Mouse (Mus musculus) kidney, postnatal 10 days (tissue): ENCODE data around the gene Nmnat2.
A peak's percentile ranks its signal among the peaks of the same experiment; 100 is the strongest.

Experiments
- DNase-seq: peaks from one replicate; pipeline ENCODE4 v3.0.0; 2021; ENCODE audit warnings: mixed read lengths

Gene Nmnat2

GRCm38 (mm10) chr1:153021034-153021638 lies 66.3 kb downstream of the Nmnat2 start:
- no peak for DNase-seq

DNA sequence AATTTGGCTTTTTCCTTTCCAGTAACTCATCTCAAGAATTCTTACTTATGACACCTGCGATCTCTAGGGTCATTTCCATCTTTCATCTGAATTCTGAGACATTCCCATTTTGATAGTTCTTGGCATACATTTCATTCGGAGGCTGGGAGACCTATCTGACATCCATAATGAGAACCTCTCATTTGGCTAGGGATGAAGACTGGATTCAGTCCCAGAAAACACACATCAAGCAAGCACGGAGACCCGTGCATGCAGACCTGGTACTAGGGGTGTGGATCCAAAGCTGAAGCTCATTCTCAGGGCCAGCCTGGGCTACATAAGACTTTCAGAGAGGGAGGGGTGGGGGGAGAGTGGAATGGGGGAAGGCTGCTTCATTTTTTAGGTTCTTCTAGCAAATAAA lies 68.2 kb downstream of the Nmnat2 start:
- no peak for DNase-seq

- DNase-seq = no peak
Observed at GRCm38 (mm10) chr1:153023875-153024274, 69.1 kb downstream of the Nmnat2 start.

- DNase-seq = no peak
Observed at GRCm38 (mm10) chr1:153024453-153024852, 69.7 kb downstream of the Nmnat2 start.

DNA sequence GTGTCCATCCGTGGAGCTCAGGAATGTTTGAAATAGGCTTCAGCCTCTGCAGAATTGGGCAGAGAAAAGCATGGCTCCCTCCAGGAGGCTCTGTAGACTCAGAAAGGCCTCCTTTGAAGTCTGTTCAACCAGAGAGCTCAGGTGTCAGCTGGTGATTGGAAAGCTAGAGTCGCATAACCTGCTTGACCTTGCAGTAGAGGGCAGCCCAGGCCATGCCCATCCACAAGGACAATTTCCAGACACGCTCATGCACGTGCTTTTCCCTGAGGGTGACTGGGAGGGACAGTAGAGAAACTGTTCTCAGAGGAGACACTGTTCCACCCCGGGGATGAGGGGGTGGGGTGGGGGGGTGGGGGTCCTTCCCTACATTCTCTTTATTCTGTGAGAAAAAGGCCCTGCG lies 76.6 kb downstream of the Nmnat2 start:
- DNase-seq = no peak

- no peak for DNase-seq
Observed at GRCm38 (mm10) chr1:153031954-153032353, 77.2 kb downstream of the Nmnat2 start.

DNA sequence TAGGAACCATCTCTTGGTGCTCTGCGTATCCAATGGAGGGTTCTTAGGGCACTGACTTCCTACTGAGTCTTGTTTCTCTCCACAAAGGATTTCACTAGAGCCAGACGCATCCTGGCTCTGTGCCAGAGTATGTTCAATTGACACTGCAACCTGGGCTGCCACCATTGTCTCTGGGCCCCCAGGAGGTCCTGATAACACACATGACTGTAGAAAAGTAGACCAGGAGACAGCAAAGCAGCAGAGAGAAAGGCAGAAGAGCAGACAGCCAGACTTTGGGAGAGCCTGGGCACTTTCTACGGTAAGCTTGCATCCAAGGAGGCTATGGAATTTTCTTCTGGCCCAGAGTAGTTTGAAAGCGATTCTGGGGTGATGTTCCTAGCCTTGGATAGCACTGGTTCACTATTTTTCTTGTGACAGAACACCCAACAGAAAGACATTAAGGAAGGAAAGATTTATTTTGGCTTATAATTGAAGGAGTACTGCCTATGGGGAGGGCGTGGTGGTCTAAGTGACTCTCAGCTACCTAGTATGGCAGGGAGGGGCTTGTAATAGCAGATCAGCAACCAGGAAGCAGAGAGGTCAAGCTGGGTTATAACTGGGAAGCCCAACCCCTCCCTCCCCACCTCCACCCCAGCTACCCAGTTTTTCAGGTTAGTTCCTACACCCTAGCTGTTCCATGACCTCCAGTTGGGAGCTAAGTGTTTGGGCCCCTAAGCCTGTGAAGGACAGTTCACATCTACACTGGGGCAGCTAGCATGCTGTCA lies 78.5 kb downstream of the Nmnat2 start:
- DNase-seq = no peak

- no peak for DNase-seq
Observed at GRCm38 (mm10) chr1:153034064-153034463, 79.3 kb downstream of the Nmnat2 start.

- peak; percentile 79 for DNase-seq
Observed at GRCm38 (mm10) chr1:153035328-153035944, 80.6 kb downstream of the Nmnat2 start.

DNA sequence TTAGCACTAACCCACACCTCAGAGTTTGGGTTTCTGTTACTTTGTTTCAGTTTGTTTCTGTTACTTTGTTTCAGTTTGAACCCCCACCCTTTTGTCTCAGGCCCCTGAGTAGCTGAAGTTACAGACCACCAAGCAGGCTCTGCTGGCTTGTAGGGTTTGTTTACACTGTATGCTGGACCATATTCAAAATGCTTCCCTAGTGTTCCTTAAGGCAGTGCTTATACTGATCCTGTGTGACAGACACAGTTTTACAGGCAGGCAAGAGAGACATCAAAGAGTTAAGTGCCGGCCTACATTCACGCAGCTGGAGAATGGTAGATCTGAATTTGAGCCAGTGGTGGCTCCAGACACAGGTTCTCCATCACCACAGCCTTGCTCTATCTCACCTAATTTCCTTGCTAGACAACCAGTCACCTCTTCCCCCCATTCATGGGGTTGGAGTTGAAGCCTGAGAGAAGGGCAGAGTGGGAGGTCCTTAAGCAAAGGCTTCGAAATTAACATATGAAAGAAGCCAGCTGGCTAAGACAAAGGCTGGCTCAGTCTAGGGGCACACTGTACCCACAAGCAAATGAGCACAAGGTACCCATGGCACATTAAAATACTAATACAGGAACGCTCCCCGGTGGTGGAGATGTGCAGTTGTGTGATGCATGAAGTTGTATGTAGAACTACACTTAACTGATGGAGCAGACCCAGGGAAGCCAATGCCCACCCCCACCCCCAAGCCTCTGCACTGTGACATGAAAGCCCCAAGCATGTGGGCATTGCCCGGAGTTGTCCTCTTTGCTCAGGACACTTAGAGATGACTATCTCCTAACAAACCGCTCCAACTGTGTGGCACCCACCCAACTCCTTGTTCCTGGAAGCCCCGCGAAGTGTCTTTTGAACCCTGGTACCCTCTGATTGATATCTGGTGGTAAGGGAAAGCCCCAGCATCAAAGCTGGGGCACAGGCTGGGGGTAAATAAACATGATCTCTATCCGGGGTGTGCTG lies 82.9 kb downstream of the Nmnat2 start:
- no peak for DNase-seq

- peak; percentile 27 for DNase-seq
Observed at GRCm38 (mm10) chr1:153040091-153040490, 85.3 kb downstream of the Nmnat2 start.

DNA sequence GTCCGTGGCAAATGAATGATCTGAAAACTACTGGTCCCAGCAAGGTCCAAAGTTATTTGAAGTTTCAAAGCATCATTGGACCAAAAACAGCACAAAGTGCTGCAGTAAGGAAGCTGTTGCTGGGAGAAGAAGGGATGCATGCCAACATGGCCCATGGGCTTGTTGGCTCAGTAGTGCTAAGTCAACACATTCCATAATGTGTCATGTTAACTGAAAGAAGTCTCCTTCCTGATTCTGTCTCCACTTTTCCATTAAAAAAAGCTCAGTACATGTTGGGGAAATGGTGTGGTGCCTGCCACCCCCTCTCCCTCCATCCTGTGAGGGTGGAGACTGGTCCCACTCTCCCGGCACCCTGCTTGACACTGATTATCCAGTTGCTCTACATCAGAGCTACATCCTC lies 86.3 kb downstream of the Nmnat2 start:
- no peak for DNase-seq

- DNase-seq = no peak
Observed at GRCm38 (mm10) chr1:153042318-153042717, 87.5 kb downstream of the Nmnat2 start.

DNA sequence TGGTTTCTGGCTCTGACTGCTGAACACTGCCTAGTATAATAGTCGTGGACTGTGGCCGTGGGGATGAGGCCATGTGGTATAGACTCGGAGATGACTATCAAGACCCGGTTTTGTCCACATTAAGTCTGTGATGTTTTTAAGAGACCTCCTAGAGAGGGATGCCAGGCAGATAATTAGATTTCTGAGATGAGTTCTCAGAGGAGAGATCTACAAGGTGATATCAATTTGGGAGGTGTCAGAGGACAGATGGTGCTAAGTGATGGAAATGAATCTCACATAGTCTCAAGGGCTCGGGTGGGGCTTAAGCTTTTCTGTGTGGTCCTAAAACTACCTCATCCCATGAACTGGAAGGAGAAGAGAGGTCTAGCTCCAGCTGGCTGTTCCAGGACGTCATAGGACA lies 88.5 kb downstream of the Nmnat2 start:
- DNase-seq = no peak

DNA sequence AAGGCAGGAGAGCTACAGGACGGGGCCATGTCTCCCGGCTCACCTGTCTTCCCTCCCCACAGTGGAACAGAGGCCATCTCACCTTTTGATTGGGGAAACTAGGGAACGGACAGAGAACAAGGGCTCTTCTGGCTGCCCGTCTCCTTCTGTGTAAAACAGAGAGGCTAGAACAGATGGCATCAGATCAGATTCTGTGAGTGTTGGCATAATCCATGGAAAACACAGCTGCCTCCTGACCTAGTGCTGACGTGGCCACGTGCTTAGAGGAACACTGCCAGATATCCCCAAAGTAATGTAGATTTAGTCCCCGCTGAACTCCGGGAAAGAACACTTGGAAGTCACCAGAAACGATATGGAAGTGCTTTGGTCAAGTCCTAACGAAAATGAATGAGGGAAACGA lies 90.6 kb downstream of the Nmnat2 start:
- no peak for DNase-seq

DNA sequence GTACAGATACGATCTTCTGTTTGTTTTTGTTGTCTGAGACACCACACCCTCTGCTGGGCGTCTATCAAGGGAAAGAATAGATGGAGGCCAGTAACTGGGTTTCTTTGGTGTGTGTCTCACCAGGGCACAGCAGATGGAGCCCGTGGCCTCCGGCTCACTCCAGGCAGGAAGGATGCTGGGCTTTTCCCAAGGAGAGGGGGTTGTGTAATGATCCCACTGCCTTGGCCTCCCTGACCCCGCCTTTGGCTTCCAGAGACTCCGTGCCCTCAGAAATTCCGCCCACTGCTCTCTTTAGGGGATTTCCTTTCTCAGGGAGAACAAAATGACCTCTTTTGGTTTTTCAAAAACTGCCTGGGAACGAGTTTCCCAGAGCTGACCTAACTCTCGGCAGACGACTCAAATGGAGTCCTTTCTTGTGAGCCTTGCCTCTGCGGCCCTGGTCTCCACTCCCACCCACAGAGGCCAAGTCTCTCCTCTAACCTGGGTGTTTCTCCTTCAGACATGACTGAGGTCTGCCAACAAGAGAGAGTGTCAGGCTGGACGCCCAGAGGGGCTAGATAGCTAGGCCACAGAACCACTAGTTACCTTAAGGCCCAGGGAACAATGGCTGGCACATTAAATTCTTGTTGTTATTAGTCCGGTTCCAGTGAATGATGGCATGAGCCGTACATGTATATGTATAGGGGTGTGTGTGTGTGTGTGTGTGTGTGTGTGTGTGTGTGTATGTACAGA lies 93.5 kb downstream of the Nmnat2 start:
- DNase-seq = peak; percentile 77

DNA sequence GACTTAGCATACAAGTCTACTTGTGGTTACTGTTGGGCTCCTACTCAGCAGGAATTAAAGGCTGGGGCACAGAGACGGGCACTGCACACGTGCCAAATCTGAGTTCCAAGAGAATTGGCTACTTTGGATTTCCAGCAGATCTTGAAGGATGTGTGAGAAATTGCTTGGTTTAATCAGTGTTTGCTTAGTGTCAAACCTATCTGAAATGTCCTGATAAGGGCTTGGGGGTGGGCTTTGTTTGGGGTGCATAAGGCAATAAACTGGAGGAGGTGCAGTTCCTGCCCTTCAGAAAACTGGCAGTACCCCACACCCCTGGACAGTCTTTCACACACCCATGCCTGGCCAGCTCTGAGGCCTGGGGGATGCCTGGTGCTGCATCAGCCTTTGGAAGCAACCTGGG lies 94.7 kb downstream of the Nmnat2 start:
- no peak for DNase-seq

- DNase-seq = no peak
Observed at GRCm38 (mm10) chr1:153051474-153051873, 96.7 kb downstream of the Nmnat2 start.

DNA sequence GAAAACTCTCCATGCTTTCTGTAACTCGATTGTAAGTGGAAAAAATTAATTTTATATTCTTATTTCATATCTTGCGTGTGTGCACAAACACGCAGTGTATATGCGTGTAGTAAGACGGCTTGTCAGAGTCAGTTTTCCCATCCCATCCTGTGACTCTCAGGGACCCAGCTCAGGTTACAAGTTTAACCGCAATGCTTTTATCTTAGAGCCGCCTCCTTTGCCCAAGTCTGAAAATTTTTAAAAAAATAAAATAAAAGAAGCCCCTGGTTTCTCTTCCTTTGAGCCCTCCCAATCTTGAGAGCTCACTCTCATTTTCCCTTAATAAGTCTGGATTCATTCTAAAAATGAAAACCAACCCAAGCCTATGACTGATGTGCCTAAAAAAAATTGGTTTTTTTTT lies 98.8 kb downstream of the Nmnat2 start:
- no peak for DNase-seq

- DNase-seq = peak; percentile 71
Observed at GRCm38 (mm10) chr1:153054112-153054821, 99.5 kb downstream of the Nmnat2 start.

DNA sequence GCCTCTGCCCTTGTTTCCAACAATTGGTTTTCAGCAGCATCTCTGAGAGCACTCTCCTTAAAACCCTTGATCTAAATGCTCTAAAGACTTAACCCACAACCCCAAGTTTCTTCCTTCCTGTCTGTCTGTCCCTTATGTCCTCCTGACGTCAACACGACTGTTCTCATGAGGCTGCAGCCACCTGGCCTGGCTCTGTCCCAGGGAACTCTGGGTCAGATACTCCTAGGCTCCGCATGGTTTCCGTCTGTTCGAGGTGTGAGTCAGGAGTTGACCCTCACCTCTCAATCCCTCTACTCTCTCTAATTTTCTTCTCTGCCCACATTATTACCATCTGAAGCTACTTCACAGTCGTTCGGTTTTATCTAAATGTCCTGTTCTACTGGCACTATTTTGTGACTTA lies 103.5 kb downstream of the Nmnat2 start:
- no peak for DNase-seq

- no peak for DNase-seq
Observed at GRCm38 (mm10) chr1:153059626-153060025, 104.8 kb downstream of the Nmnat2 start.
